Mouse (Mus musculus) mesoderm, embryonic 11.5 days (tissue): ENCODE measurements around the gene Rbl1.

Experiments
- DNase-seq: peaks from one replicate; pipeline ENCODE4 v3.0.0-alpha.2; 2012; ENCODE audit warnings: low read depth, low spot score

The Rbl1 gene

GRCm38 (mm10) chr2:157133769-157134478 is 70.4 kb downstream of the Rbl1 start:
- DNase-seq: peak; percentile 22

- no peak for DNase-seq
These were observed 71.4 kb downstream of the Rbl1 start for GRCm38 (mm10) chr2:157132686-157133540.

- no peak for DNase-seq
These were observed 72.2 kb downstream of the Rbl1 start for GRCm38 (mm10) chr2:157132086-157132485.

- no peak for DNase-seq
These were observed 73.4 kb downstream of the Rbl1 start for GRCm38 (mm10) chr2:157130813-157131514.

GRCm38 (mm10) chr2:157129601-157130164 is 74.7 kb downstream of the Rbl1 start:
- DNase-seq: no peak

- no peak for DNase-seq
These were observed 75.2 kb downstream of the Rbl1 start for GRCm38 (mm10) chr2:157129096-157129495.

- no peak for DNase-seq
These were observed 76.3 kb downstream of the Rbl1 start for GRCm38 (mm10) chr2:157128072-157128471.

- no peak for DNase-seq
These were observed 77.0 kb downstream of the Rbl1 start for GRCm38 (mm10) chr2:157127370-157127769.

- no peak for DNase-seq
These were observed 79.1 kb downstream of the Rbl1 start for GRCm38 (mm10) chr2:157125246-157125645.

- no peak for DNase-seq
These were observed 82.6 kb downstream of the Rbl1 start for GRCm38 (mm10) chr2:157121766-157122165.

GRCm38 (mm10) chr2:157119075-157119474 is 85.3 kb downstream of the Rbl1 start:
- DNase-seq: no peak

- DNase-seq: no peak
These were observed 85.8 kb downstream of the Rbl1 start for GRCm38 (mm10) chr2:157118556-157118955.

GRCm38 (mm10) chr2:157116964-157117363 is 87.4 kb downstream of the Rbl1 start:
- DNase-seq: peak; percentile 59

GRCm38 (mm10) chr2:157108236-157108635 is 96.1 kb downstream of the Rbl1 start:
- DNase-seq: no peak

GRCm38 (mm10) chr2:157104454-157104853 is 99.9 kb downstream of the Rbl1 start:
- DNase-seq: no peak

- DNase-seq: no peak
These were observed 102.1 kb downstream of the Rbl1 start for GRCm38 (mm10) chr2:157102256-157102655.

GRCm38 (mm10) chr2:157101650-157102049 is 102.7 kb downstream of the Rbl1 start:
- DNase-seq: no peak

- no peak for DNase-seq
These were observed 104.1 kb downstream of the Rbl1 start for GRCm38 (mm10) chr2:157100319-157100605.

GRCm38 (mm10) chr2:157099532-157100318 is 104.6 kb downstream of the Rbl1 start:
- no peak for DNase-seq
